Mouse (Mus musculus) embryonic facial prominence, embryonic 15.5 days (tissue): Measurements from ENCODE around the gene Ifna1. TPM values are rescaled to one million over a fixed set of nuclear protein-coding genes. Genes with fewer than 3 reads are reported as not detected.
A peak's percentile ranks its signal among the peaks of the same experiment; 100 is the strongest.
"Not testable (repeated sequence)": the region's sequence is repeated elsewhere in the genome, so short reads cannot be mapped to it uniquely, and the experiment has no call there.

Experiments
- ATAC-seq: fragments of 200-750 bp; cut with Nextera tagmentation; 2 replicates; pipeline ENCODE4 v1.8.0; 2017; ENCODE audit warnings: low read depth, moderate TSS enrichment; ENCODE audit not compliant: insufficient number of reproducible peaks, low FRiP score, low TSS enrichment
- H3K27ac ChIP-seq: fragments of 300-500 bp; sonication (generic); replicated peaks from 2 replicates; pipeline ENCODE4 v1.5.1; 2015; ENCODE audit warnings: mild to moderate bottlenecking, inconsistent platforms
- H3K27me3 ChIP-seq: fragments of 300-500 bp; sonication (generic); 2 replicates; pipeline ENCODE4 v1.6.1; 2015; ENCODE audit warnings: inconsistent platforms
- H3K36me3 ChIP-seq: fragments of 300-500 bp; sonication (generic); 2 replicates; pipeline ENCODE4 v1.6.1; 2015; ENCODE audit warnings: mild to moderate bottlenecking, inconsistent platforms
- H3K4me1 ChIP-seq: fragments of 300-500 bp; sonication (generic); 2 replicates; pipeline ENCODE4 v1.6.1; 2015; ENCODE audit warnings: inconsistent platforms
- H3K4me2 ChIP-seq: fragments of 300-500 bp; sonication (generic); replicated peaks from 2 replicates; pipeline ENCODE4 v1.6.1; 2015; ENCODE audit warnings: mild to moderate bottlenecking, inconsistent platforms
- H3K4me3 ChIP-seq: fragments of 300-500 bp; sonication (generic); replicated peaks from 2 replicates; pipeline ENCODE4 v1.5.1; 2015; ENCODE audit warnings: mild to moderate bottlenecking, inconsistent platforms
- H3K9ac ChIP-seq: fragments of 300-500 bp; sonication (generic); 2 replicates; pipeline ENCODE4 v1.6.1; 2015; ENCODE audit warnings: inconsistent platforms
- H3K9me3 ChIP-seq: fragments of 300-500 bp; sonication (generic); replicated peaks from 2 replicates; pipeline ENCODE4 v1.6.1; 2016; ENCODE audit warnings: inconsistent platforms
- WGBS: fragments of 180-500 bp; shearing (Covaris S2); methylation state at CpG from one replicate; pipeline ENCODE4 v1.1.7; 2015; 5-methylcytosine and 5-hydroxymethylcytosine counted together
- polyA plus RNA-seq: library from polyadenylated mRNA; unstranded; fragments of >200 nt; fragmentation: Nextera tagmentation; extraction: Ambion mirVana; gene quantifications from 2 replicates; pipeline ENCODE4 v1.2.1, GENCODE M21; 2015

Gene Ifna1
- polyA plus RNA-seq, result not detected in 2 replicates

GRCm38 (mm10) chr4:88849698-88850097, at the start of gene Ifna1:
Ifna1 (plus strand) TSS chr4:88850087.
- no peak within 1 kb of the TSS for H3K4me3 ChIP-seq
- H3K4me2 ChIP-seq, result no peak within 1 kb of the TSS
- H3K27ac ChIP-seq, result no peak within 1 kb of the TSS
- H3K4me1 ChIP-seq, result no peaks in the 10 kb centered on the region
- WGBS, result 67% methylated on average over 1 of the region's 1 CpGs
- H3K27me3 ChIP-seq, result no peaks in the 10 kb centered on the region
- no peak within 1 kb of the TSS for H3K9ac ChIP-seq
- ATAC-seq, result no peak
- H3K36me3 ChIP-seq, result no peaks in the 10 kb centered on the region
- H3K9me3 ChIP-seq, result no peaks in the 10 kb centered on the region

GRCm38 (mm10) chr4:88802954-88803353, 46.9 kb upstream of the Ifna1 start, which contains the start of gene Gm13287:
Gm13287 (plus strand) TSS chr4:88803254.
- not testable (repeated sequence) for H3K4me3 ChIP-seq, H3K9me3 ChIP-seq, H3K9ac ChIP-seq, ATAC-seq, H3K4me1 ChIP-seq, H3K27me3 ChIP-seq, H3K36me3 ChIP-seq, H3K4me2 ChIP-seq, H3K27ac ChIP-seq
- WGBS, result no CpG with 5 or more reads among the region's 29 CpGs

- not testable (repeated sequence) for H3K9ac ChIP-seq
- H3K4me2 ChIP-seq, result 0 out of 2 replicates have a peak within 1 kb of the TSS, but pooled peaks have one; percentile 27
Measured at GRCm38 (mm10) chr4:88805231-88805630, 44.7 kb upstream of the Ifna1 start, which contains the start of gene Gm13288. Gm13288 (plus strand) TSS chr4:88805531.

GRCm38 (mm10) chr4:88805761-88806160, 44.1 kb upstream of the Ifna1 start:
- Histone ChIP-seq H3K4me3 (peak overlapping the region; percentile 28), H3K4me2 (0 out of 2 replicates have a peak overlapping the region, but pooled peaks have one; percentile 27)
- not testable (repeated sequence) for H3K36me3 ChIP-seq, H3K9ac ChIP-seq, H3K27ac ChIP-seq, H3K4me1 ChIP-seq, H3K9me3 ChIP-seq, H3K27me3 ChIP-seq, ATAC-seq
- no CpG with 5 or more reads among the region's 34 CpGs for WGBS

More at GRCm38 (mm10) chr4:88805231-88805630, 44.7 kb upstream of the Ifna1 start, which contains the start of gene Gm13288:
- H3K36me3 ChIP-seq, H3K4me1 ChIP-seq, ATAC-seq, H3K9me3 ChIP-seq, H3K27ac ChIP-seq, H3K27me3 ChIP-seq: not testable (repeated sequence)
- no CpG with 5 or more reads among the region's 8 CpGs for WGBS
- peak within 1 kb of the TSS; percentile 28 for H3K4me3 ChIP-seq

DNA sequence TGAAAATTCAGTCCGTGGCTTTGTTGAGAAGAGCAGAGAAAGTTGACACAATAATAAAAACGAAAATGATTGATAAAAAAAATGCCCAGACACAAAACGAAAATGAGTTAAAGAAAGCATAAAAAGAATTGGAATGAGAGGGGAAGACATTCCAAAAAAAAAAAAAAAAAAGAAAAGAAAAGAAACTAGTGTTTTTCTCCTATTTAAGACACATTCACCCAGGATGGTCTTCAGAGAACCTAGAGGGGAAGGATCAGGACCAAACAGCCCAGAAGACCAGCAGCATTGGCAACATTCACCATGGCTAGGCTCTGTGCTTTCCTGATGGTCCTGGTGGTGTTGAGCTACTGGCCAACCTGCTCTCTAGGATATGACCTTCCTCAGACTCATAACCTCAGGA, 34.0 kb upstream of the Ifna1 start, which contains the start of gene Ifna7:
TSS of gene Ifna7 (plus strand) at position 301 of the 400 bp plus-strand sequence.
- Histone ChIP-seq H3K27me3 (no peaks in the 10 kb centered on the region), H3K4me3 (no peak within 1 kb of the TSS), H3K27ac (no peak within 1 kb of the TSS), H3K4me1 (no peaks in the 10 kb centered on the region), H3K36me3 (no peaks in the 10 kb centered on the region), H3K9me3 (no peaks in the 10 kb centered on the region), H3K4me2 (no peak within 1 kb of the TSS), H3K9ac (no peak within 1 kb of the TSS)
- ATAC-seq, result no peak
- 46% methylated on average over 3 of the region's 3 CpGs for WGBS

DNA sequence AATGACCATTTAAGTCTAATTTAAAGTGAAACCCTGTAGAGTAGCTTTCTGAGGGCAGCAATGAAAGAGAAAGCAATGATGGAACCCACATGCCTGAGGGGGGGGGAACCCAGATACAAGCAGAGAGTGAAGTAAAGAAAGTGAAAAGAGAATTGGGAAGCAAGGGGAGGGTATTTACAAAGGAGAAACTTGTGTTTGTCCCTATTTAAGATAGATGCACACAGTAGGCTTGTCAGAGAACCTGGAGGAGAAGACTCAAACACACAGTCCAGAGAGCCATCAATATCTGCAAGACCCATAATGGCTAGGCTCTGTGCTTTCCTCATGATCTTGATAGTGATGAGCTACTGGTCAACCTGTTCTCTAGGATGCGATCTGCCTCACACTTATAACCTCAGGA, 30.2 kb upstream of the Ifna1 start, which contains the start of gene Ifna11:
TSS of gene Ifna11 (plus strand) at position 301 of the 400 bp plus-strand sequence.
- Histone ChIP-seq H3K27me3 (no peaks in the 10 kb centered on the region), H3K36me3 (no peaks in the 10 kb centered on the region), H3K9me3 (no peaks in the 10 kb centered on the region), H3K27ac (no peak within 1 kb of the TSS), H3K4me3 (no peak within 1 kb of the TSS), H3K4me2 (no peak within 1 kb of the TSS), H3K4me1 (no peaks in the 10 kb centered on the region), H3K9ac (no peak within 1 kb of the TSS)
- WGBS, result 75% methylated on average over 1 of the region's 1 CpGs
- no peak for ATAC-seq

DNA sequence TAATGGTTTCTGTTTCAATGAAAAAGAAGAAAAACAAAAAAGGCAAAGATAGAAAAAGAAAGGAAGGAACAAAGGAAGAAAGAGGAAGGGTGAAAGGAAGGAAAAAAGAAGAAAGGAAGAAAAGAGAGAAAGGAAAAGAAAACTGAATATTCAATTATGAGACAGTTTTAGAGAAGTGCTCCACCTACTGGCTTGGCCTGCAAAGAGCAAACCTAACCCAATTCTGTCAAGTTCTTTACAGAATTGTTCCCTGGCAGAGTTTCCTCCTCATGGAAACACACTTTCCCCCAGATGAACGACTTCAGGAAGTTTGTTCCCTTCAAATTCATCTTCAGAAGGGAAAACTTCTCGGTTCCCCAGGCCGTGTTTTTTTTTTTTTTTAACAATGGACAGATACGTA, 26.9 kb upstream of the Ifna1 start:
- Histone ChIP-seq H3K9ac (no peak overlapping the region), H3K4me1 (no peaks in the 10 kb centered on the region), H3K9me3 (no peaks in the 10 kb centered on the region), H3K27ac (no peak overlapping the region), H3K27me3 (no peaks in the 10 kb centered on the region), H3K4me2 (no peak overlapping the region), H3K36me3 (no peaks in the 10 kb centered on the region), H3K4me3 (no peak overlapping the region)
- WGBS, result 26% methylated on average over 4 of the region's 4 CpGs
- no peak for ATAC-seq

DNA sequence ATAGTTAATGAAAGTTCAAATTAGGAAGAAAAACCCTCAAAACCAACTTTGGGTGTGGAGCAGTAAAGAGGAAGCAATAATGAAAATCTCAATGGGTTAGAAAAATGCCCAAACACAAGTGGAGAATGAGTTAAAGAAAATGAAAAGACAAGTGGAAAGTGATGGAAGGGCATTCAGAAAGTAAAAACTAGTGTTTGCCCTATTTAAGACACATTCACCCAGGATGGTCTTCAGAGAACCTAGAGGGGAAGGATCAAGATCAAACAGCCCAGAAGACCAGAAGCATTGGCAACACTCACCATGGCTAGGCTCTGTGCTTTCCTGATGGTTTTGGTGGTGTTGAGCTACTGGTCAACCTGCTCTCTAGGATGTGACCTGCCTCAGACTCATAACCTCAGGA, 22.8 kb upstream of the Ifna1 start, which contains the start of gene Ifna6:
TSS of gene Ifna6 (plus strand) at position 301 of the 400 bp plus-strand sequence.
- H3K27ac ChIP-seq, H3K4me3 ChIP-seq, H3K4me2 ChIP-seq, H3K27me3 ChIP-seq, H3K9ac ChIP-seq, ATAC-seq, H3K36me3 ChIP-seq, H3K4me1 ChIP-seq, H3K9me3 ChIP-seq: not testable (repeated sequence)

GRCm38 (mm10) chr4:88830523-88830922, 19.4 kb upstream of the Ifna1 start:
- Histone ChIP-seq H3K4me1 (no peaks in the 10 kb centered on the region), H3K27ac (no peak overlapping the region), H3K9ac (no peak overlapping the region), H3K4me3 (no peak overlapping the region), H3K9me3 (no peaks in the 10 kb centered on the region), H3K36me3 (no peaks in the 10 kb centered on the region), H3K27me3 (no peaks in the 10 kb centered on the region), H3K4me2 (no peak overlapping the region)
- ATAC-seq, result no peak
- WGBS, result 22% methylated on average over 4 of the region's 4 CpGs

- not testable (repeated sequence) for H3K9me3 ChIP-seq, H3K4me2 ChIP-seq, H3K4me3 ChIP-seq, H3K36me3 ChIP-seq, H3K4me1 ChIP-seq, ATAC-seq, H3K27ac ChIP-seq, H3K27me3 ChIP-seq, H3K9ac ChIP-seq
- 81% methylated on average over 1 of the region's 1 CpGs for WGBS
Measured at GRCm38 (mm10) chr4:88835225-88835624, 14.7 kb upstream of the Ifna1 start, which contains the start of gene Ifna5. Ifna5 (plus strand) TSS chr4:88835525.

GRCm38 (mm10) chr4:88838828-88839227, 11.1 kb upstream of the Ifna1 start:
- no peak overlapping the region for H3K4me3 ChIP-seq
- H3K36me3 ChIP-seq, result no peaks in the 10 kb centered on the region
- no peak for ATAC-seq
- 34% methylated on average over 3 of the region's 3 CpGs for WGBS
- H3K4me1 ChIP-seq, result no peaks in the 10 kb centered on the region
- no peak overlapping the region for H3K9ac ChIP-seq
- no peak overlapping the region for H3K4me2 ChIP-seq
- no peaks in the 10 kb centered on the region for H3K9me3 ChIP-seq
- H3K27me3 ChIP-seq, result no peaks in the 10 kb centered on the region
- H3K27ac ChIP-seq, result no peak overlapping the region

DNA sequence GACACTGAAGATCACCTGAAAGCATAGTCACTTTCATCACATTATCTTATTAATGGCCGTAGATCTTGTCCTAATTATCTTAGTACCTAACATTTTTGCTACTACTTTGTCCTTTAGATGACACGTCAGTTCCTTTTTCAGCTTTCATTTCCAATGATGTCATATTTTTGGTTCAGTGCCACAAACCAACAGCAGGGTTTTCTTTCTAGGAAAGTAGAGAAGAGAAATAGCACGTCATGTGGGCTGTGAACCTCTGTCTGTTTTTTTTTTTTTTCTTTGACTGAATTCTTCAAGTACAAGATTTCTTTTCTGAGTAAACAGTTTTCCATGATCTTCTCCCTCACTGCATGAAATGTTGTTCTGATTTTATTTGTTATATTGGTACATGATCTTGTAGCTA, 9.8 kb upstream of the Ifna1 start:
- no peaks in the 10 kb centered on the region for H3K27me3 ChIP-seq
- H3K4me3 ChIP-seq, result no peak overlapping the region
- H3K27ac ChIP-seq, result no peak overlapping the region
- H3K4me1 ChIP-seq, result no peaks in the 10 kb centered on the region
- H3K9ac ChIP-seq, result no peak overlapping the region
- 67% methylated on average over 3 of the region's 3 CpGs for WGBS
- no peaks in the 10 kb centered on the region for H3K36me3 ChIP-seq
- H3K9me3 ChIP-seq, result no peaks in the 10 kb centered on the region
- no peak for ATAC-seq
- no peak overlapping the region for H3K4me2 ChIP-seq
